In genomic region chr15:30885410-30885809, GRCm38 (mm10) we compare ENCODE assay signal across 8 mouse cellular contexts.
A peak's percentile ranks its signal among the peaks of the same experiment; 100 is the strongest.
DNase-seq lines count a peak whose midpoint lies in the region; ATAC-seq and TF ChIP-seq lines count a peak whose summit lies in the region.

No protein-coding gene starts in this region.

- H3K9ac ChIP-seq in kidney, embryonic 14.5 days (ENCODE audit: low read depth, low read length): no peak overlapping the region
- no peak overlapping the region for H3K9ac ChIP-seq in forebrain, embryonic 14.5 days (ENCODE audit: low read length)
- no peak overlapping the region for H3K9ac ChIP-seq in hindbrain, postnatal 0 days (replicated peaks; ENCODE audit: low read length)

- no peak for TF ChIP-seq CTCF in hindbrain, postnatal 0 days (IDR thresholded peaks at IDR 0.05; ENCODE audit: low read depth)

- no peak overlapping the region for H3K4me3 ChIP-seq in kidney, embryonic 14.5 days (ENCODE audit: low read length)
- no peak overlapping the region for H3K4me3 ChIP-seq in forebrain, embryonic 14.5 days (ENCODE audit: low read depth, low read length)
- no peak overlapping the region for H3K4me3 ChIP-seq in hindbrain, postnatal 0 days (ENCODE audit: low read length)

- ATAC-seq in kidney, embryonic 14.5 days (ENCODE audit: low FRiP score, low TSS enrichment): no peak
- ATAC-seq in forebrain, embryonic 14.5 days: peak; percentile 56
- peak; percentile 62; the same call in 1 of the 2 replicates for ATAC-seq in hindbrain, postnatal 0 days
- ATAC-seq in CD4-positive, CD25-positive, alpha-beta regulatory T cell, adult 4 months: no peak

- no peaks in the 10 kb centered on the region for H3K9me3 ChIP-seq in kidney, embryonic 14.5 days (ENCODE audit: control insufficient read depth, low read length)
- no peaks in the 10 kb centered on the region for H3K9me3 ChIP-seq in forebrain, embryonic 14.5 days (replicated peaks; ENCODE audit: control insufficient read depth, low read length)
- H3K9me3 ChIP-seq in hindbrain, postnatal 0 days (ENCODE audit: low read length): no peaks in the 10 kb centered on the region

- H3K27ac ChIP-seq in kidney, embryonic 14.5 days (ENCODE audit: low read depth, low read length): no peak overlapping the region
- peak overlapping the region; percentile 67; the same call in 1 of the 2 replicates for H3K27ac ChIP-seq in forebrain, embryonic 14.5 days (ENCODE audit: low read depth, low read length)
- H3K27ac ChIP-seq in hindbrain, postnatal 0 days: peak overlapping the region; percentile 65; the same call in 1 of the 2 replicates

- 65% methylated on average over 6 of the region's 6 CpGs for WGBS in kidney, embryonic 14.5 days
- WGBS in forebrain, embryonic 14.5 days: 50% methylated on average over 6 of the region's 6 CpGs
- WGBS in hindbrain, postnatal 0 days: 50% methylated on average over 6 of the region's 6 CpGs

- no peak overlapping the region for H3K4me2 ChIP-seq in kidney, embryonic 14.5 days (replicated peaks; ENCODE audit: low read depth, low read length)
- H3K4me2 ChIP-seq in forebrain, embryonic 14.5 days (ENCODE audit: low read length): no peak overlapping the region
- no peak overlapping the region for H3K4me2 ChIP-seq in hindbrain, postnatal 0 days (ENCODE audit: low read depth, low read length)

- H3K27me3 ChIP-seq in kidney, embryonic 14.5 days (ENCODE audit: control insufficient read depth, insufficient read depth, low read length): no peaks in the 10 kb centered on the region
- H3K27me3 ChIP-seq in forebrain, embryonic 14.5 days (replicated peaks; ENCODE audit: control insufficient read depth, insufficient read depth, low read length): no peaks in the 10 kb centered on the region
- no peaks in the 10 kb centered on the region for H3K27me3 ChIP-seq in hindbrain, postnatal 0 days (ENCODE audit: insufficient read depth, low read length)

- peak; percentile 4 for DNase-seq in kidney, adult 9 months
- peak; percentile 82 for DNase-seq in brain, adult 2 months (ENCODE audit: low read depth, low spot score)
- peak; percentile 73 for DNase-seq in forebrain, embryonic 14.5 days (ENCODE audit: low spot score)
- peak; percentile 78 for DNase-seq in hindbrain, postnatal 0 days (ENCODE audit: low spot score)
- no peak for DNase-seq in right cerebral cortex, adult 2 months (ENCODE audit: low spot score in 2 of 2)
- no peak for DNase-seq in lung, postnatal 4 days

- H3K36me3 ChIP-seq in kidney, embryonic 14.5 days (ENCODE audit: control insufficient read depth, insufficient read depth, low read length): no peaks in the 10 kb centered on the region
- no peaks in the 10 kb centered on the region for H3K36me3 ChIP-seq in forebrain, embryonic 14.5 days (ENCODE audit: control insufficient read depth, insufficient read depth, low read length)
- peaks cover 4% of the 10 kb centered on the region; the same call in 1 of the 2 replicates for H3K36me3 ChIP-seq in hindbrain, postnatal 0 days (ENCODE audit: insufficient read depth, low read length)

- no peaks in the 10 kb centered on the region for H3K4me1 ChIP-seq in kidney, embryonic 14.5 days (ENCODE audit: control insufficient read depth, insufficient read depth, low read length)
- peaks cover 9% of the 10 kb centered on the region for H3K4me1 ChIP-seq in forebrain, embryonic 14.5 days (ENCODE audit: control insufficient read depth, insufficient read depth, low read length)
- H3K4me1 ChIP-seq in hindbrain, postnatal 0 days (ENCODE audit: insufficient read depth, low read length): no peaks in the 10 kb centered on the region

Comparison
In these comparisons a context has a peak if more than half of its experiments do, and no peak if none do; other contexts are left out.
1. DNase-seq: peak in kidney, adult 9 months (single experiment), brain, adult 2 months (single experiment), forebrain, embryonic 14.5 days (single experiment) and hindbrain, postnatal 0 days (single experiment); none in right cerebral cortex, adult 2 months (0 of 2) and lung, postnatal 4 days (0 of 2).
2. ATAC-seq: peak in forebrain, embryonic 14.5 days (single experiment) and hindbrain, postnatal 0 days (single experiment); none in kidney, embryonic 14.5 days (single experiment) and CD4-positive, CD25-positive, alpha-beta regulatory T cell, adult 4 months (single experiment).